17 mouse cellular contexts compared by ENCODE assay signal in genomic region chr11:116312359-116312758, GRCm38 (mm10). TPM values are rescaled to one million over a fixed set of nuclear protein-coding genes. Genes with fewer than 3 reads are reported as not detected.
DNase-seq lines count a peak whose midpoint lies in the region; ATAC-seq and TF ChIP-seq lines count a peak whose summit lies in the region.
"Had no signal": no experiment of that assay in that cellular context is flagged by ENCODE, and none has a peak within 500 bp of the region (broad histone marks: within the 10 kb centered on the region; RNA-seq: fewer than 3 reads in every experiment).

No protein-coding gene starts in this region.

- DNase-seq in embryonic facial prominence, embryonic 11.5 days (ENCODE audit: low spot score), result peak; percentile 38
- no peak for DNase-seq in embryonic facial prominence, embryonic 10.5 days (ENCODE audit: low spot score)
- DNase-seq in lung, embryonic 14.5 days, result peak; percentile 78
- no peak for DNase-seq in lung, adult 18-20 months
- peak; percentile 37 for DNase-seq in thymus, postnatal 4 days
- DNase-seq in thymus, postnatal 36 days, result no peak
- no peak for DNase-seq in stomach, postnatal 0 days (ENCODE audit: low spot score)
- no peak for DNase-seq in layer of hippocampus, adult 11-12 months (ENCODE audit: low spot score)
- DNase-seq: adrenal gland, postnatal 25 days; cerebellum, adult 9-11 months; gastrocnemius, postnatal 36 days; left cerebral cortex, postnatal 4 days; right cerebral cortex, postnatal 14 days had no signal

- ATAC-seq in embryonic facial prominence, embryonic 11.5 days (replicated peaks; ENCODE audit: insufficient number of reproducible peaks, low FRiP score, low TSS enrichment, low read depth), result no peak
- peak; percentile 63 for ATAC-seq in lung, embryonic 14.5 days (ENCODE audit: insufficient read depth)
- ATAC-seq in stomach, postnatal 0 days (ENCODE audit: low FRiP score, low TSS enrichment), result peak; percentile 25; the same call in 1 of the 2 replicates
- ATAC-seq: forebrain, embryonic 13.5 days had no signal

- H3K36me3 ChIP-seq in embryonic facial prominence, embryonic 11.5 days (replicated peaks; ENCODE audit: control insufficient read depth, insufficient read depth, low read depth, low read length), result no peaks in the 10 kb centered on the region
- no peaks in the 10 kb centered on the region for H3K36me3 ChIP-seq in embryonic facial prominence, embryonic 10.5 days (replicated peaks)
- H3K36me3 ChIP-seq in lung, embryonic 14.5 days (ENCODE audit: insufficient read depth), result no peaks in the 10 kb centered on the region
- H3K36me3 ChIP-seq in stomach, postnatal 0 days (ENCODE audit: control insufficient read depth, insufficient read depth, low read length), result no peaks in the 10 kb centered on the region
- H3K36me3 ChIP-seq: heart, embryonic 12.5 days; hindbrain, embryonic 10.5 days had no signal

- no peak overlapping the region for H3K27ac ChIP-seq in embryonic facial prominence, embryonic 11.5 days (replicated peaks; ENCODE audit: low read depth, low read length)
- H3K27ac ChIP-seq in embryonic facial prominence, embryonic 10.5 days (replicated peaks), result no peak overlapping the region
- peak overlapping the region; percentile 0; the same call in 1 of the 2 replicates for H3K27ac ChIP-seq in lung, embryonic 14.5 days (ENCODE audit: low read depth)
- H3K27ac ChIP-seq in stomach, postnatal 0 days (replicated peaks), result no peak overlapping the region
- H3K27ac ChIP-seq: forebrain, embryonic 13.5 days; hindbrain, embryonic 10.5 days had no signal

- no peaks in the 10 kb centered on the region for H3K27me3 ChIP-seq in embryonic facial prominence, embryonic 11.5 days (ENCODE audit: control insufficient read depth, insufficient read depth, low read length)
- H3K27me3 ChIP-seq in embryonic facial prominence, embryonic 10.5 days (replicated peaks; ENCODE audit: low read depth, poor library complexity, severe bottlenecking), result peaks cover 23% of the 10 kb centered on the region; the same call in 1 of the 2 replicates
- H3K27me3 ChIP-seq in lung, embryonic 14.5 days (ENCODE audit: insufficient read depth, low read length), result no peaks in the 10 kb centered on the region
- no peaks in the 10 kb centered on the region for H3K27me3 ChIP-seq in stomach, postnatal 0 days (ENCODE audit: control insufficient read depth, insufficient read depth, low read length)

- no peaks in the 10 kb centered on the region for H3K9me3 ChIP-seq in embryonic facial prominence, embryonic 11.5 days (replicated peaks; ENCODE audit: control insufficient read depth, low read length)
- H3K9me3 ChIP-seq in embryonic facial prominence, embryonic 10.5 days, result no peaks in the 10 kb centered on the region
- H3K9me3 ChIP-seq in lung, embryonic 14.5 days (ENCODE audit: low read depth, low read length), result no peaks in the 10 kb centered on the region
- no peaks in the 10 kb centered on the region for H3K9me3 ChIP-seq in stomach, postnatal 0 days (ENCODE audit: control insufficient read depth, low read length)
- H3K9me3 ChIP-seq: forebrain, embryonic 13.5 days; heart, embryonic 12.5 days; hindbrain, embryonic 10.5 days had no signal

- H3K4me2 ChIP-seq in embryonic facial prominence, embryonic 11.5 days (ENCODE audit: low read depth, low read length), result no peak overlapping the region
- no peak overlapping the region for H3K4me2 ChIP-seq in lung, embryonic 14.5 days
- no peak overlapping the region for H3K4me2 ChIP-seq in stomach, postnatal 0 days (replicated peaks; ENCODE audit: low read depth)
- H3K4me2 ChIP-seq: forebrain, embryonic 13.5 days; heart, embryonic 12.5 days had no signal

- no peaks in the 10 kb centered on the region for H3K4me1 ChIP-seq in embryonic facial prominence, embryonic 11.5 days (ENCODE audit: control insufficient read depth, insufficient read depth, low read length)
- H3K4me1 ChIP-seq in embryonic facial prominence, embryonic 10.5 days, result peaks cover 10% of the 10 kb centered on the region; the same call in 1 of the 2 replicates
- no peaks in the 10 kb centered on the region; the same call in 1 of the 2 replicates for H3K4me1 ChIP-seq in lung, embryonic 14.5 days (ENCODE audit: insufficient read depth)
- H3K4me1 ChIP-seq in stomach, postnatal 0 days (replicated peaks; ENCODE audit: control insufficient read depth, insufficient read depth), result no peaks in the 10 kb centered on the region
- H3K4me1 ChIP-seq: heart, embryonic 12.5 days had no signal

- TF ChIP-seq CTCF in lung, embryonic 14.5 days (IDR thresholded peaks at IDR 0.05; ENCODE audit: low read depth), result no peak
- TF ChIP-seq CTCF in stomach, postnatal 0 days (IDR thresholded peaks at IDR 0.05; ENCODE audit: low read depth), result no peak

- no peak overlapping the region for H3K9ac ChIP-seq in embryonic facial prominence, embryonic 11.5 days (replicated peaks; ENCODE audit: low read length)
- H3K9ac ChIP-seq in lung, embryonic 14.5 days, result no peak overlapping the region
- H3K9ac ChIP-seq in stomach, postnatal 0 days (ENCODE audit: low read length), result no peak overlapping the region
- H3K9ac ChIP-seq: forebrain, embryonic 13.5 days; heart, embryonic 12.5 days had no signal

- TF ChIP-seq EP300 in stomach, postnatal 0 days (optimal IDR thresholded peaks at IDR 0.05), result no peak

- 48% methylated on average over 8 of the region's 8 CpGs for WGBS in embryonic facial prominence, embryonic 11.5 days
- whole genome bisulfite sequencing in embryonic facial prominence, embryonic 10.5 days, result 59% methylated on average over 8 of the region's 8 CpGs
- 14% methylated on average over 8 of the region's 8 CpGs for WGBS in lung, embryonic 14.5 days
- WGBS in stomach, postnatal 0 days, result 15% methylated on average over 8 of the region's 8 CpGs

- no peak overlapping the region for H3K4me3 ChIP-seq in embryonic facial prominence, embryonic 11.5 days (ENCODE audit: low read depth, low read length)
- no peak overlapping the region for H3K4me3 ChIP-seq in embryonic facial prominence, embryonic 10.5 days
- H3K4me3 ChIP-seq in lung, embryonic 14.5 days (ENCODE audit: low read depth, low read length), result no peak overlapping the region
- no peak overlapping the region for H3K4me3 ChIP-seq in stomach, postnatal 0 days (ENCODE audit: low read depth, low read length)
- H3K4me3 ChIP-seq: forebrain, embryonic 13.5 days; heart, embryonic 12.5 days; hindbrain, embryonic 10.5 days had no signal

RNA-seq across cellular contexts. Expression of gene Exoc7, which starts 5.3 kb away (rescaled TPM):
- 64.1 and 64.2 TPM in 2 replicates for polyA plus RNA-seq in embryonic facial prominence, embryonic 11.5 days (2014; fragmentation: Nextera tagmentation; extraction: Ambion mirVana)
- polyA plus RNA-seq in embryonic facial prominence, embryonic 10.5 days (2016; fragmentation: Nextera tagmentation; extraction: Ambion mirVana), result 55.4 and 59.7 TPM in 2 replicates
- polyA plus RNA-seq in lung, embryonic 14.5 days (2014; fragmentation: Nextera tagmentation; extraction: Ambion mirVana), result 63.7 and 68.4 TPM in 2 replicates
- 42.3 and 43.9 TPM in 2 replicates for polyA plus RNA-seq in stomach, postnatal 0 days (2015; fragmentation: Nextera tagmentation; extraction: Ambion mirVana)

RNA-seq across cellular contexts. Expression of gene Foxj1, which starts 22.8 kb away (rescaled TPM):
- 0.43 and 0.79 TPM in 2 replicates for polyA plus RNA-seq in embryonic facial prominence, embryonic 11.5 days (2014; fragmentation: Nextera tagmentation; extraction: Ambion mirVana)
- 2.3 and 3.3 TPM in 2 replicates for polyA plus RNA-seq in embryonic facial prominence, embryonic 10.5 days (2016; fragmentation: Nextera tagmentation; extraction: Ambion mirVana)
- 1.3 and 2.1 TPM in 2 replicates for polyA plus RNA-seq in lung, embryonic 14.5 days (2014; fragmentation: Nextera tagmentation; extraction: Ambion mirVana)
- 0.19 and 0.40 TPM in 2 replicates for polyA plus RNA-seq in stomach, postnatal 0 days (2015; fragmentation: Nextera tagmentation; extraction: Ambion mirVana)

RNA-seq across cellular contexts. Expression of gene Galr2, which starts 31.6 kb away (rescaled TPM):
- 0.11 and 0.52 TPM in 2 replicates for polyA plus RNA-seq in embryonic facial prominence, embryonic 11.5 days (2014; fragmentation: Nextera tagmentation; extraction: Ambion mirVana)
- polyA plus RNA-seq in embryonic facial prominence, embryonic 10.5 days (2016; fragmentation: Nextera tagmentation; extraction: Ambion mirVana), result 0.25 and 0.39 TPM in 2 replicates
- 0.11 TPM in 1 of 2 replicates, not detected in the other for polyA plus RNA-seq in lung, embryonic 14.5 days (2014; fragmentation: Nextera tagmentation; extraction: Ambion mirVana)
- 0.68 and 0.76 TPM in 2 replicates for polyA plus RNA-seq in stomach, postnatal 0 days (2015; fragmentation: Nextera tagmentation; extraction: Ambion mirVana)
- polyA plus RNA-seq: heart, embryonic 12.5 days; liver, embryonic 16.5 days had no signal

RNA-seq across cellular contexts. Expression of gene Srp68, which starts 38.3 kb away (rescaled TPM):
- 78.7 and 80.5 TPM in 2 replicates for polyA plus RNA-seq in embryonic facial prominence, embryonic 11.5 days (2014; fragmentation: Nextera tagmentation; extraction: Ambion mirVana)
- 104 TPM in 2 replicates for polyA plus RNA-seq in embryonic facial prominence, embryonic 10.5 days (2016; fragmentation: Nextera tagmentation; extraction: Ambion mirVana)
- polyA plus RNA-seq in lung, embryonic 14.5 days (2014; fragmentation: Nextera tagmentation; extraction: Ambion mirVana), result 85.7 and 89.8 TPM in 2 replicates
- polyA plus RNA-seq in stomach, postnatal 0 days (2015; fragmentation: Nextera tagmentation; extraction: Ambion mirVana), result 52.6 and 53.0 TPM in 2 replicates

Comparison
In these comparisons a context has a peak if more than half of its experiments do, and no peak if none do; other contexts are left out.
1. DNase-seq: peak in embryonic facial prominence, embryonic 11.5 days (single experiment), lung, embryonic 14.5 days (single experiment) and thymus, postnatal 4 days (single experiment); none in embryonic facial prominence, embryonic 10.5 days (single experiment), lung, adult 18-20 months (0 of 2), thymus, postnatal 36 days (0 of 2), stomach, postnatal 0 days (single experiment) and layer of hippocampus, adult 11-12 months (single experiment).